Mouse (Mus musculus) bone marrow, adult 2 months (tissue): ENCODE measurements around the gene Trim41. TPM values are rescaled to one million over a fixed set of nuclear protein-coding genes. Genes with fewer than 3 reads are reported as not detected.
"Not testable (repeated sequence)": the region's sequence is repeated elsewhere in the genome, so short reads cannot be mapped to it uniquely, and the experiment has no call there.

ENCODE experiments used
- H3K27ac ChIP-seq: fragments of 200-500 bp; 2 replicates; pipeline ENCODE4 v1.5.1; 2012; ENCODE audit warnings: low read depth, mild to moderate bottlenecking, control low read depth, inconsistent platforms, low read length; ENCODE audit not compliant: control insufficient read depth, poor library complexity, insufficient read depth
- H3K4me1 ChIP-seq: fragments of 200-500 bp; 2 replicates; pipeline ENCODE4 v1.6.1; 2011; ENCODE audit warnings: low read length; ENCODE audit not compliant: control insufficient read depth, insufficient read depth
- H3K4me3 ChIP-seq: fragments of 200-500 bp; replicated peaks from 2 replicates; pipeline ENCODE3; 2011; ENCODE audit warnings: mild to moderate bottlenecking, low read depth, low read length, control low read depth; ENCODE audit not compliant: control insufficient read depth
- CTCF ChIP-seq: fragments of 200-500 bp; IDR thresholded peaks from 2 replicates; pipeline ENCODE4 v1.5.1; 2011; ENCODE audit warnings: low read length, control low read depth; ENCODE audit not compliant: control insufficient read depth, insufficient read depth
- POLR2A ChIP-seq: fragments of 200-500 bp; IDR thresholded peaks from 2 replicates; pipeline ENCODE4 v1.6.1; 2011; ENCODE audit warnings: low read depth, mild to moderate bottlenecking, control low read depth, low read length, borderline replicate concordance; ENCODE audit not compliant: control insufficient read depth
- WGBS: fragments of 180-500 bp; shearing (Covaris S2); methylation state at CpG from one replicate; pipeline ENCODE4 v1.1.7; 2018; 5-methylcytosine and 5-hydroxymethylcytosine counted together
- polyA plus RNA-seq: library from polyadenylated mRNA; stranded (reverse); fragments of >200 nt; gene quantifications from 2 replicates; pipeline ENCODE4 v1.2.4, GENCODE M21; 2011; ENCODE audit warnings: low replicate concordance; ENCODE audit not compliant: missing spikeins, insufficient read depth, insufficient read length

Gene Trim41
- polyA plus RNA-seq, 1 experiment = 51.0 TPM

DNA sequence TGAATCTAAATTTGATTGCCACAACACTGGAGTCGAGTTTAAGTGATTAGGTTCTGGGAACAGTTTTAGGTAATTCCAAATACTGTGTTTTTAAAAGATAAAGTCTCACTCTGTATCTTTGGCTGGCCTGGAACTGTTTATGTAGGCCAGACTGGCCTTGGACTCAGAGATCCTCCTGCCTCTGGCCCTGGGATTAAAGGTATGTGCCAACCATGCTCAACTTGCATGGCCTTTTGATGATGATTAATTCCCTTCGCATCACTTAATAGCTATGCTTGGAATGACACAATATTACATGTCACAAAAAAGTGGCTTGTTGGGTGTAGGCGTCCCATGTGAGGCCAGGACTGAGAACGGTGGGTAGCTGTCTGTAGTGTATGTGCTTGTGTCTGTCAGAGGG lies 35.0 kb upstream of the Trim41 start:
- Histone ChIP-seq H3K4me1 (no peaks in the 10 kb centered on the region; the same call in 1 of the 2 replicates), H3K27ac (no peak overlapping the region), H3K4me3 (no peak overlapping the region)
- WGBS = 83% methylated on average over 4 of the region's 4 CpGs
- TF ChIP-seq POLR2A (no peak), CTCF (no peak)

DNA sequence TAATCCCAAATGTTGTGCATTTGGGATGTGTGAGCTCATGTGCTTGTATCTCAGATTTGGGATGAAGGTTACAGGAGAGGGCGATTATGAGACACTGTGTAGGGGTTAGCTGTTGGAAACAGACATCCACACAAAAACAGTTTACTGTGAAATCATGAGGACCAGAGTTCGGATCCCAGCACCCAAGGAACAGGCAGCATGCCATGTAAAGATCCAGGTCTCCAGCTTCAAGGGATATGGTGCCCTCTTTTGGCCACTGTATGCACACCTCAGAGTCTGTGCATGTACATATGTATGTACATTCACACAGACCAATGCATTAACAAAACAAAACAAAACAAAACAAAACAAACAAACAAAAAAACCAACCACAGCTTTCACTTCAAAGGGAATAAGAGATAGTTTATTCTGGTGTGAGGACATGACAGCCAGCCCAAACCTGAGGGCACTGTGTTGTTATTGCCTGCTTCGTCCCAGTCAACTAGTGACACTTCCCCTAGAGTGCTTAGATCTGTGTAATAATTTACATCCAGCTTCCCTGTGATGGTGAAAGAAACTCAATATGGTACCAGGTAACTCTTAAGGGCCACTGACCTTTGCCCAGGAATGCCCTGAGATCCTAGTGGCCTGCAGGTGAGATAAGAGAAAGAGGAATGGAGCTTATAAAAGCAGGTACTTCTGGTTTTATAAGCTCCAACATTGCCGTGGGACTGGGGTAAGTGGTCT lies 34.3 kb upstream of the Trim41 start:
- TF ChIP-seq CTCF = peak; percentile 32; the same call in 1 of the 2 replicates
- TF ChIP-seq POLR2A = no peak
- H3K27ac ChIP-seq = no peak overlapping the region
- H3K4me3 ChIP-seq = no peak overlapping the region
- no peaks in the 10 kb centered on the region; the same call in 1 of the 2 replicates for H3K4me1 ChIP-seq
- WGBS = 78% methylated on average over 4 of the region's 4 CpGs

DNA sequence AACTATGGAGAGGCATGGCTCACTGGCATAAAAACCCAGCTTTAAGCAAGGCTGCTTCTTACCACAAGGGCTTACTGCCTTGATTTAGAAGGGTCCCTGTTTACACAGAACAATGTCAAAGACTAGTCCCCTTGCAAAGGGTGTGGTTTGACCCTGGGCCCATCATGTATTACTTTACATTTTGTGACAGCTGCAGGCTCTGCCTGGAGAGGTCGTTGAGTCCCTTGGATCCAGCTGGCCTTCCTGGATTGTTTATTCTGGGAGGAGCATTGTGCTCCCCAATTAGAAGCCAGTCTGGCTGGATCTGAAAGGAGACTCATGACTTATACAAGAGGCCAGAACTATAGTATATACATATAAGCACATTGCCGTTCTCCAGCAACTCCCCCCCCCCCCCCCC lies 33.1 kb upstream of the Trim41 start:
- TF ChIP-seq POLR2A (no peak), CTCF (no peak)
- Histone ChIP-seq H3K27ac (no peak overlapping the region), H3K4me1 (no peaks in the 10 kb centered on the region; the same call in 1 of the 2 replicates), H3K4me3 (no peak overlapping the region)
- WGBS = 64% methylated on average over 2 of the region's 2 CpGs

DNA sequence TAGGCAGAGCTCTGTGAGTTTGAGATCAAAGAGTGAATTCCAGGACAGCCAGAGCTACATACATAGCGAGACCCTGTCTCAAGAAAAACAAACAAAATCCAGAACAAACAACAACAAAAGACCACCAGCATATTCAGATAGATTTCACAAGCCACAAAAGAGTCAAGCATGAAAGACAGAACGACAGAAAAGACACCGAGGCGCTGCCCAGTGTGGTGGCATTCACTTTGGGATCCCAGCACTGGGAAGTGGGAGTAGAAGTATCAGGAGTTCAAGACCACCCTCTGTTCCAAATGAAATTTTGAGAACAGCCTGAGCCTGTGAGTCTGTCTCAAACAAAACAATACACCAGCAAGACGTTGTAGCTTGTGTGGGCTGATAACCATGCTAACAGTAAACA lies 29.7 kb upstream of the Trim41 start:
- Histone ChIP-seq H3K27ac (no peak overlapping the region), H3K4me1 (0 out of 2 replicates have a peak, but pooled peaks cover 1% of the 10 kb centered on the region), H3K4me3 (no peak overlapping the region)
- WGBS = 76% methylated on average over 5 of the region's 5 CpGs
- TF ChIP-seq CTCF = no peak
- no peak for TF ChIP-seq POLR2A

- H3K4me3 ChIP-seq, H3K27ac ChIP-seq, H3K4me1 ChIP-seq: not testable (repeated sequence)
- WGBS = 68% methylated on average over 2 of the region's 2 CpGs
Measured at GRCm38 (mm10) chr11:48846362-48846761, 29.2 kb upstream of the Trim41 start.

DNA sequence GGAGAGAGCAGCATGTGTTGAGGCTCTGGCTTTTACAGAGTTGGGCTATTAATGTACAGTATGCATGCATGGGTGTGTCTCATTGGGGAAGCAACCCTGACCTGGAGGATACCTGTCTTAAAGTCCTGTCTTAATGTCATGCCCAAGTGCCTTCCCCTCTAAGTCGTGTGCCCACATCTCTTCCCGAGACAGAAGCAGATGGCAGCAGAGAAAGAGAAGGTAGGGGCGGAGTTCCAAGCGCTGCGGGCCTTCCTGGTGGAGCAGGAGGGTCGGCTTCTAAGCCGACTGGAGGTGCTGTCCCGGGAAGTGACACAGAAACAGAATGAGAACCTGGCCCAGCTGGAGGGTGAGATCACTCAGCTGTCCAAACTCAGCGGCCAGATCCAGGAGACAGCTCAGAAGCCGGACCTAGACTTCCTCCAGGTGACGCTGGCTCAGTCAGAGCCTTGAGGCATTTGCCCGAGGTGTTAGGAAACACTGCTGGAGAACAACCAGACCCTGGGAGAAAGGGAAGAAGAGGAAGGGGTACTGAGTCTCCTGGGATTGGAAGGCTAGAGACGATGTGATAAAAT lies 28.2 kb upstream of the Trim41 start:
- Histone ChIP-seq H3K4me3 (no peak overlapping the region), H3K4me1 (0 out of 2 replicates have a peak, but pooled peaks cover 1% of the 10 kb centered on the region), H3K27ac (no peak overlapping the region)
- 68% methylated on average over 13 of the region's 13 CpGs for WGBS
- TF ChIP-seq CTCF (no peak), POLR2A (no peak)

DNA sequence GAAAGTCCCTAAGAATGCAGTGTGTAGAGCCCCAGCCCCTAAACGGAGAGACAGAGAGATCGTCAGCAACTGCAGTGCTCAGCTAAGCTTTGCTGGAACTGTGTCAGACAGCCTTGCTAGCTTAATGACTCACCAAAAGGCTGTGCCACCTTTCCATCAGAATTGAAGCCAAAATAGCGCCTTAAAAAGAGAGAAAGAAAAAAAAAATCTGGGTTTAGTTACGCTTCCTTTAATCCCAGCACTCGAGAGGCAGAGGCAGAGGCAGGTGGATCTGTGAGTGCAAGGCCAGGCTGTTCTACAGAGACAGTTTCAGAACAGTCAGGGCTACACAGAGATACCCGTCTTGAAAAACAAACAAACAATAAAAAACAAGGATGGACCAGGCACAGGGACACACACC lies 27.2 kb upstream of the Trim41 start:
- TF ChIP-seq POLR2A (no peak), CTCF (no peak)
- 80% methylated on average over 6 of the region's 6 CpGs for WGBS
- no peak overlapping the region for H3K27ac ChIP-seq
- 0 out of 2 replicates have a peak, but pooled peaks cover 1% of the 10 kb centered on the region for H3K4me1 ChIP-seq
- H3K4me3 ChIP-seq = no peak overlapping the region

DNA sequence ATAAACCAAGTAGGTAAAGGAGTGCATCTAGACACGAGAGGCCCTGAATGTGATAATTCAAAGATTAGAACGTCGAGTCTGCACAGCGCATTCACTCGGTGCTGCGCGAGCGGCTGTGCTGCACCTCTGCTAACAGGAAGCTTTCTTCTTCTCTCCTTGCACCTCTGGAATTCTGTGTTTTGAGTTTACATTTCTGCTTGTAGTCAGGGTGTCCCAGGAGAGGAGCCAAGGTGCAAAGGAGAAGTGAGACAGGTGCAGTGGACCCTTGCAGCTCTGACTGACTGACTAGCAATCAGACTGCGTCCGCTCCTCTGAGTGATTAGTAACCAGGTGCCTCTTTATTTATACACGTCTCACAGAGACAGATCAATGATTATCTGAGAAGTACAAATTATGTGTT lies 26.0 kb upstream of the Trim41 start:
- 83% methylated on average over 11 of the region's 11 CpGs for WGBS

More for the DNA sequence above, 26.0 kb upstream of the Trim41 start:
- TF ChIP-seq CTCF (no peak), POLR2A (no peak)
- Histone ChIP-seq H3K4me1 (peaks cover 1% of the 10 kb centered on the region; the same call in 1 of the 2 replicates), H3K27ac (no peak overlapping the region), H3K4me3 (no peak overlapping the region)
